Mouse (Mus musculus): ENCODE data around the gene Fxn.

Gene Fxn

DNA sequence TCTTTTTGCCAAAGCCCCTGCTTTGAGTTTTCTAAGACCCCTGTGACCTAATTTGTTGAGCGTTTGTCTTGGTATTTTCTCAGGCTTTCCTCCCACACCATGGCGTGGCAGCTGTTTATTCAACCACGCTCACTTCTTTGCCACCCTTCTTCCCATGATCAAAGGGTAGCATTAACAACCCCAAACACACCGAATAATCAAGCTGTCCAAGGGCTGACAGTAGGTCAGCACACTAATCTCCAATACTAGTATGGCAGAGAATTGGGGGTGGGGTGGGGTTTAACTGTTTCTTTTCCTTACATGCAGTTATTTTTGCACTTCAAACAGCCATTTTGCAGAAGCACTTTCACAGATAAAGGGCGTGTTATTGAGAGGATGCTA, 21.4 kb upstream of the Fxn start:
- in situ Hi-C loops (cut with MboI, MseI), result no loop called here

DNA sequence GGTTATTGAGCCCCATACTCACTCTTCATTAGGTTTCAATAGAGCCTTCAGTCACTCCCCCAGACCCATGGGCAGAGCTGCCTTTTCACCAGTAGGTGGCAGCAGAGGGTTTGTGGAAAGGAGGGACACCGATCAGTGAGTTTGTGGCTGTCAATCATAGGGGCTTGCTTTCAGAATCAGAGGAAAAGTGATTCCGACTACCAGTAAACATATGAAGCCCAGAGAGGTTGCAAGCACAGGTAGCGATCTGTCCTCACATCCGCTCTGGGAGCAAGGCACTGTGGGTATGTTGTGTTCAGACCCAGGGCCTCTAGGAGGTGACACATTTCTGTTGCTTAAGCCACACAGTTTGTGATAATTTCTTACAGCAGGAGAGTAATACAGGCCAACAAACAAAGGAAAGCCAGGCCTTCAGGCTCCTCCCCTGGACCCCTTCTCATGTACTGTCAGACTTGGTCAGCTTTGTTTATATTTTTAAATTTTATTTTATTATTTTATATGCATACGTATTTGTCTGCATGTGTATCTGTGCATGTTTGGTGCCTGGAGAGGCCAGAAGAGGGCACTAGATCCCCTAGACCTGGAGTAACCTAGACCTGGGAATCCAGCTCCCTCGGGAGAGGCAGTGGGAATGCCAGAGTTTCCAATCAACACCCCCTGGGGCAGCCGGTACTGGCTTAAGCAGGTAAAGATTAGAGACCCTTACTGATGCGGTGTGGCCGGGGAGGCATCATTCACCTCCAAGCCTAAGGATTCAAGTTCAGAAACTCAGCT, 20.8 kb upstream of the Fxn start:
- in situ Hi-C loops (cut with MboI, MseI), result no loop called here

GRCm38 (mm10) chr19:24293537-24293936, 13.1 kb upstream of the Fxn start:
- in situ Hi-C loops (cut with MboI, MseI), result no loop called here

DNA sequence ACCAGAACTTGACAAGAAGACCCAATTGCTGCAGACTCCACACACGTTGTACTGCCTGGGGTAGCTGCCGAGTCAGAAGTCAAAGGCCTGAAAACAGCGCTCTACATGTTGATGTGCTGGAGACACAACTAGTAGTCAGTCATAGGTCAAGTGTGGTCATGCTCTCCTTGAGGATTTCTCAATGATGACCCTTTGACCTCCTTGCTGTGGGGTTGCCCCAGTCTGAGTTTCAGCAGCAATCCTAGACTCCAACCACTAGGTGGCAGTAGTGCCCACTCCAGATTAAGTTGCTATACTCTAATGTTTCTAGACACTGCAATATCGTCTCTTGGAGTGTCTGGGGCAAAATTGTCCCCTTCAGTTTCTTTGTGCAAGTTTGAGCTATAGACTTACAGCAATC, 3.8 kb upstream of the Fxn start:
- in situ Hi-C loops (cut with MboI, MseI), result no loop called here

DNA sequence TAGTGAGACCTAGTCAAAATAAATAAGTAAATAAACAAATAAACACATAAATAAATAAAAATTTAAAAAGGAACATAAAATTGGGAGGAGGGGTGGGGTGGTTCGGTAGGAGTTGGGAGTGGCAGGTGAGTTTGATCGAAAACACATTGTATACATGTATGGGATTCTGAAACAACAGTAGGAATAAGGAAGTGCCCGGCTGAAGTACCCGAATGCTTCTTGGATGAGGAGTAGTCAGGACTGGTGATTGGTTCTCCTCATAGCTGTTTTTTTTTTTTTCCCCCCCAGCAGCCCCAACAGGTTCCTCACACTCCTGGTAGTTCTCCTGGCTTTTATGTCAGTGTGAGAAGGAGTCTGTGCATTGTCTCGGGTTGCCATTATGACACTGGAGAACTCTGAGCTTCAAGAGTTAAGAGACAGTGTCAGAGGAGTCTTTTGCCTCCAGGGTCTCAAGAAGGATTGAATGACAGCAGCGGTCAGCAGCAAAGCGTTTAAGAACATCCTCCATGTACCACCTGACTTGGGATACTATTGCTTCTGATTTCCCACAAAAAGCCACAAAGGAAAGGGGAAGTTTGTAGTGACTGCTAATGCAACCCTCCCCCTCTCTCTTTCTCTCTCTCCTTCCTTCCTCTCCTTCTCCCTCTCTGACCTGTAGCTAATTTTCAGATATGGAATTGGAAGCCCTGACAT, 1.0 kb upstream of the Fxn start:
- in situ Hi-C loops (cut with MboI, MseI), result no loop called here

- in situ Hi-C loops (cut with MboI, MseI), result loop anchor here in 1 of 2 experiments (5.0 kb wide), 1 partner anchor 103 kb away; no protein-coding TSS in a partner anchor
These were observed 452 bp downstream of the Fxn start for GRCm38 (mm10) chr19:24279706-24280600.

DNA sequence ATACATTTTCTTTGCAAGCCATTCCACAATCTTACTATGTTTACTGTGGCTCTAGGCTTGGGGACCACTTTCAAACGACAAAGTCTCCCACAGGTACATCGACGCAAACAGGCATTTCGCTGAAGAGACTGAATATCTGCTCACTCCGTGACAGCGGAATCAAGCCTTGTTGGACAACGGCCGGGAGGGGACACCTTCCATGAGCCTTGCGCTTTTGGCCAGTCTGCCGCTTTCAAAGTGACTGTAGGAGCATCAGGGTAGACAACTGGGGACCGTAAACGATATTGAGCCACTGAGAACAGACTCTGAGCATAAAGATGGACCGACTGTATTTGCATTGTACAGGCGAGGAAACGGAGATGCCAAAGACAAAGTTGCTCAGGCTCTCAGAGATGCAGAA, 1.5 kb downstream of the Fxn start:
- in situ Hi-C loops (cut with MboI, MseI), result loop anchor here in 1 of 2 experiments (5.0 kb wide), 1 partner anchor 102 kb away; no protein-coding TSS in a partner anchor

GRCm38 (mm10) chr19:24274281-24274680, 6.1 kb downstream of the Fxn start:
- in situ Hi-C loops (cut with MboI, MseI), result loop anchor here in 1 of 2 experiments (25.0 kb wide), 1 partner anchor 1137 kb away; the partner anchor contains the start of gene Klf9

GRCm38 (mm10) chr19:24271746-24272426, 8.5 kb downstream of the Fxn start:
- in situ Hi-C loops (cut with MboI, MseI), result loop anchor here in 1 of 2 experiments (25.0 kb wide), 1 partner anchor 1135 kb away; the partner anchor contains the start of gene Klf9

GRCm38 (mm10) chr19:24271326-24271725, 9.1 kb downstream of the Fxn start:
- in situ Hi-C loops (cut with MboI, MseI), result loop anchor here in 1 of 2 experiments (25.0 kb wide), 1 partner anchor 1134 kb away; the partner anchor contains the start of gene Klf9

GRCm38 (mm10) chr19:24268531-24268930, 11.9 kb downstream of the Fxn start:
- in situ Hi-C loops (cut with MboI, MseI), result loop anchor here in 1 of 2 experiments (25.0 kb wide), 1 partner anchor 1131 kb away; the partner anchor contains the start of gene Klf9

DNA sequence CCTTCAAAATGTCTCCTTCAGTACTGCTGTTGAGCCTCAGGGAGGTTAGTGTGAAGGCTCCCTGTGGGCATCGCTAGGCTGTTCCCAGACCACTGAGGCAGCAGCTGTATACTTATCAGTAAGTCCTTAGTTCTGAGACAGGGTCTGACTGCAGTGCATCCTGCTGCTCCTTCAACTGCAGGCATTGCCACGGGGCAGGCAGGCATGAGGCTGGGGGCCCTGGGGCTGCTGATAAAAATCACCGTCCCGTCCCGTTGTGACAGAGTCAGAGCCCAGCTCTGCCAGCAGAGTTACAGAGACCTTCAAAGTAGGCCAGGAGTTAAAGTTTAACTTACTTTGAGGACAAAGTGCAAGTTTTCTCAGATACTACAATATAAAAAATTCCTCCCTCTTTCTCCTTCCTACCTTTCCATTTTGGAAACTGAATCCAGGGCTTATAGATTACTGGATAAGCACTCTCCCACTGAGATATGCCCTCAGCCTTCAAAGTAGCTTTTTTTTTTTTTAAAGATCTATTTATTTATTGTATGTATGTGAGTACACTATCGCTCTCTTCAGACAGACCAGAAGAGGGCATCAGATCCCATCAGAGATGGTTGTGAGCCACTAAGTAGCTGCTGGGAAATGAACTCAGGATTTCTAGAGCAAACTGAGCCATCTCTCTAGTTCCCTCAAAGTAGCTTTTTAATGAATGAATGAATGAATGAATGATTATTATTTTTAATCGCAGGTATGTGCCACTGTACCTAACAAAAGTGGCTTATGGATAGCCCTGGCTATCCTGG, 14.2 kb downstream of the Fxn start:
- in situ Hi-C loops (cut with MboI, MseI), result loop anchor here in 1 of 2 experiments (25.0 kb wide), 1 partner anchor 1129 kb away; the partner anchor contains the start of gene Klf9

- in situ Hi-C loops (cut with MboI, MseI), result loop anchor here in 1 of 2 experiments (25.0 kb wide), 1 partner anchor 1128 kb away; the partner anchor contains the start of gene Klf9
These were observed 15.4 kb downstream of the Fxn start for GRCm38 (mm10) chr19:24264991-24265390.

GRCm38 (mm10) chr19:24262736-24263135, 17.7 kb downstream of the Fxn start:
- in situ Hi-C loops (cut with MboI, MseI), result loop anchor here in 1 of 2 experiments (25.0 kb wide), 1 partner anchor 1125 kb away; the partner anchor contains the start of gene Klf9

DNA sequence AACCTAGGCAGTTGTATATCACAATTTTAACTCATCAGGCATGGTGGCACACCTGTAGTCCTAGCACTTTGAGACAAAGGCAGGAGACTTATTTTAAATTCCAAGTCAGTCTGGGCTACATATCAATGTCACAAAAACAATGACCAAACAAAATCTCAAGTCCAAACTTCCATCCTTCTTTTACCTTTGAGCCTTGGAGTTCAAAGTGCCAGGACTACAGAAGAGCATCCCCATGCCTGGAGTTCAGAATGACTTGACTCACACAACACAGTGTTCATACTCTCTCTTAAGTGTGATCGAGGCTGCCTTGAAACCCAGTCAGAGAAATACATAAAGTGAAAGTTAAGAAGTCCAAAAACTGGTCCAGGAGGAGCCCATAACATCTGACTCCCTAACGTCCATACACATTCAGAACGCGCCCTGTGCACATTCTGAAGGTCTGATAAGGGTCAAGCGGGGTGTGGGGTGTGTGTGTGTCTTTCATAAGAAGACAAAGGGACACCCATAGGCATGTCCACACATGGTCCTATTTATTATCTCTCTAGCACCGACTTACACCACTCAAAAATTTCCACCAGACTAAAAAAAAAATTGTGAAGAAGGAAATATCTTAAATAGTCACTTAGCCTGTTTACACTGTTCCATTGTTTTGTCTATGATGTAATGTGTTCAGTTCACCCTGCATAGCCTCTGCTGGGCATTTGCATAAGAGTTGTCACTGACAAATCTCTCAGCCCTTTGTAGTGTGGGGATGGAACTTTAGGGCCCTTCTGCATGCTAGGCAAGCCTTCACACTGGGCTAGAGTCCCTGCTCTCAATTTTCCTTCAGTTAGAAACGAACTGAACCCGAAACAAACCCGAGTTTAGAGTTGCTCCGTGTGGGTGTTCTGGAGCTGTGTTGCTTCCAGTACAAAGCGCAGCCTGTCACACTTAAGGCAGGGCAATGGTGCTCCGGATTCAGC, 20.7 kb downstream of the Fxn start:
- in situ Hi-C loops (cut with MboI, MseI), result loop anchor here in 1 of 2 experiments (25.0 kb wide), 1 partner anchor 1122 kb away; the partner anchor contains the start of gene Klf9

DNA sequence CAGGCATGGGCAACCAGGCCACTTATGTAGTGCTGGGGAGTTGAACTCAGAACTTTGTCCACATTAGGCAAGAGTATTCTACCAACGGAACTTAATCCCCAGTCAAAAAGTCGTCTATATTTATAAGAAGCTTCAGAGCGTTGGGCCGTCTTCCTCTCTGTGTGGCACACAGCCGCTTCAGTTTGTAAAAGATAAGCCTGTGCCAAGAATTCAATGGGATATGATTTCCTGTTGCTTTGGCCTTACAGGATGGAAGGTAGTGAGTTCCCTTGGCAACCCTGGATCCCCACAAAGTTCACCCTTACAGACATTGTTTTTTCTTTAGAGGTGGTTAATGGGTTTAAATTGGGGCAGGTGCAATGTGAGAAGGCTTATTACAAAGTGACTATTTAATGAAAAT, 22.0 kb downstream of the Fxn start:
- in situ Hi-C loops (cut with MboI, MseI), result loop anchor here in 1 of 2 experiments (25.0 kb wide), 1 partner anchor 1121 kb away; the partner anchor contains the start of gene Klf9

DNA sequence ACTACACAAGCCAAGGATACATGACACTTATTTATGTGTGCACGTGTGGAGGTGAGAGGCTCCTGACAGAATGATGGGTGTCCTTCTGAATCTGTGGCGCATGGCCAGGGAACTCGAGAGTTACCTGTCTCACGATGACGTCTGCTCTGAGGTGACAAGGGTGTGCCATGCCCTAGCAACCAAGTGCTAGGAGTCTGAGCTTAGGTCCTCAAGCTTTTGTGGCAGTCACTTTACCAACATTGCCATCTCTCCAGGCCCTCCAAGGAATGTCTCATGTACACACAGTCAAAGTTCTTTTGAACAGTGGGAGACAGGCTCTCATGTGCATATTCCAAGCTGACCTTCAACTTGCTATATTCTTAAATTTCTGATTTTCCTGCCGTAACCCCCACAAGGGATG, 22.4 kb downstream of the Fxn start:
- in situ Hi-C loops (cut with MboI, MseI), result loop anchor here in 1 of 2 experiments (25.0 kb wide), 1 partner anchor 1121 kb away; the partner anchor contains the start of gene Klf9

DNA sequence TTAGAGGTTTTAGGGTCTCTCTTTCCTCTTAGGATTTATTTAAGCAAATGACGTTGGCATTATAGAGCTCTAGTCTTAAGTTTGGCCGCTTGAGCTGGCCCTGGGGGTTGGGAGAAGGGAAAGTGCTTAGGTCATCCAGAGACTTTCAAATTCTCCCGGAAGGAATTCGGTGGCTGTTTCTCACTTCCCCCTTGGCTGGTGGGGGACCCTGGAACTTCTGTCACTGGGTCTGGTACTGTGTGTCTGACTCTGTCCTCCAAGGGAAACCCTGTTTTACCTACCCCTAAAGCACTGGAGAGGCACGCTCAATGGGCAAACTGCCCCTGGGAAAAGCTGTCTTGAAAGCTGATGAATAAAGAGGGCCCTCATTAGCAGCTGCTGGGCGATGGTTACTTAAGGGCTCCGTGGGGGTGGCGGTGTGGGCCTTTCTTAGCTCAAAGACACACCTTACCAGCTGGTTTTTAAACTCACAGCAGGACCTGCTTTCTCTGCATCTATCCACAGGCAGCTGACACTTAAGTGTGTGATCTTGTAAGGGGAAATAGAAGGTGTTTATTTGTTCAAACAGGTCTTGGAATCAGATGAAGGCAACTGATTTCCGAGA, 26.6 kb downstream of the Fxn start:
- in situ Hi-C loops (cut with MboI, MseI), result loop anchor here in 1 of 2 experiments (25.0 kb wide), 1 partner anchor 1116 kb away; the partner anchor contains the start of gene Klf9
